Mouse (Mus musculus) embryonic fibroblast, embryonic 13.5 days (primary cell): Measurements from ENCODE around the gene A2ml1. TPM values are rescaled to one million over a fixed set of nuclear protein-coding genes. Genes with fewer than 3 reads are reported as not detected.

Experiments used
- H3K27ac ChIP-seq: 2 replicates; pipeline ENCODE4 v1.5.1; 2012; ENCODE audit warnings: low read length, control low read depth, inconsistent platforms; ENCODE audit not compliant: insufficient read depth
- H3K4me1 ChIP-seq: 2 replicates; pipeline ENCODE4 v1.6.1; 2011; ENCODE audit warnings: low read length; ENCODE audit not compliant: control insufficient read depth, insufficient read depth
- H3K4me3 ChIP-seq: 2 replicates; pipeline ENCODE4 v1.5.1; 2011; ENCODE audit warnings: mild to moderate bottlenecking, control low read depth, low read length; ENCODE audit not compliant: insufficient read depth
- CTCF ChIP-seq: IDR thresholded peaks from 2 replicates; pipeline ENCODE4 v1.5.1; 2011; ENCODE audit warnings: mild to moderate bottlenecking, control low read depth, low read length, moderate library complexity, borderline replicate concordance; ENCODE audit not compliant: insufficient read depth
- POLR2A ChIP-seq: IDR thresholded peaks from 2 replicates; pipeline ENCODE4 v1.6.1; 2011; ENCODE audit warnings: low read depth, mild to moderate bottlenecking, control low read depth, low read length, moderate library complexity
- polyA plus RNA-seq: library from polyadenylated mRNA; stranded (reverse); fragments of >200 nt; gene quantifications from 2 replicates; pipeline ENCODE4 v1.2.4, GENCODE M21; 2011; ENCODE audit warnings: low read depth; ENCODE audit not compliant: missing spikeins, insufficient read length

The A2ml1 gene
- polyA plus RNA-seq, 1 experiment = not detected

- no peak overlapping the region for H3K27ac ChIP-seq
- H3K4me1 ChIP-seq = no peaks in the 10 kb centered on the region
- TF ChIP-seq POLR2A (no peak), CTCF (no peak)
- no peak overlapping the region for H3K4me3 ChIP-seq
Observed at GRCm38 (mm10) chr6:128599555-128599954, 18.1 kb upstream of the A2ml1 start.

- Histone ChIP-seq H3K4me3 (no peak overlapping the region), H3K4me1 (no peaks in the 10 kb centered on the region), H3K27ac (no peak overlapping the region)
- TF ChIP-seq POLR2A (no peak), CTCF (no peak)
Observed at GRCm38 (mm10) chr6:128598256-128599047, 17.0 kb upstream of the A2ml1 start.

DNA sequence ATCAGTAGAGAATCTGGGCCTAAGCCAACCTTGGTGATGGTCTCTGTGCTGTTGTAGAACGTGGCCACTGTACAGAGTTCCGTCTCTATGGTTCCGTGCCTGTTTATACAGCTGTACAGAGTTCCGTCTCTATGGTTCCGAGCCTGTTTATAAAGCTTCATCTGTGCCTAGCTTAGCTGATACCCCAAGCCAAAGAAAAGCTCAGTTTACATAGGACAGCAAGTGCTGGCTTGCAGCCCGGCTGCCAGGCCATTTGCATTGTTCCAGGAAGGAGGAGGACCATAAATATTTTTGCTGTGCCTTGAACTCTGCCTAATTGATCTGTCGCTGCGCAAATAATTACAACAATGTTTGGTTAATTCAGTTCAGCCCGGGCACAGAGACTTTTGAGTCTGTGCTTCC is 15.7 kb upstream of the A2ml1 start:
- Histone ChIP-seq H3K27ac (no peak overlapping the region), H3K4me1 (no peaks in the 10 kb centered on the region), H3K4me3 (no peak overlapping the region)
- TF ChIP-seq POLR2A (no peak), CTCF (no peak)

DNA sequence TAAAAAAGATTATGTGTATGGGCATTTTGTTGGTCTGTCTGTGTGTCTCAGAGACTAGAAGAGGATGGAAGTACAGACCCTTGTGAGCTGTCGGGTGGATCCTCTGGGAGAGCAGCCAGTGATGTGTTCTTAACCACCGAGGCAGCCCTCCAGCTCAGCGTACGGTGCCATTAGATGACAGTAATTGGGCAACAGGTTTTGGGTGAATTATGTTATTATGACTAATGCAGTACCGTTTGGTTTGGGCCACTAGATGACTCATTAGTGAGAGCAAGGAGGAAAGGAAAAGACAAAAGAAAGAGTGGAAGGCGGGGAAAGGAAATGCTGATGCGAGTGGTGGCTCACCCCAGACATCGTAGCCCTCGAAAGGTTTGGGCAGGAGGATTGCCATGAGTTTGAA is 13.2 kb upstream of the A2ml1 start:
- Histone ChIP-seq H3K4me1 (no peaks in the 10 kb centered on the region), H3K4me3 (no peak overlapping the region), H3K27ac (no peak overlapping the region)
- TF ChIP-seq POLR2A (no peak), CTCF (no peak)

DNA sequence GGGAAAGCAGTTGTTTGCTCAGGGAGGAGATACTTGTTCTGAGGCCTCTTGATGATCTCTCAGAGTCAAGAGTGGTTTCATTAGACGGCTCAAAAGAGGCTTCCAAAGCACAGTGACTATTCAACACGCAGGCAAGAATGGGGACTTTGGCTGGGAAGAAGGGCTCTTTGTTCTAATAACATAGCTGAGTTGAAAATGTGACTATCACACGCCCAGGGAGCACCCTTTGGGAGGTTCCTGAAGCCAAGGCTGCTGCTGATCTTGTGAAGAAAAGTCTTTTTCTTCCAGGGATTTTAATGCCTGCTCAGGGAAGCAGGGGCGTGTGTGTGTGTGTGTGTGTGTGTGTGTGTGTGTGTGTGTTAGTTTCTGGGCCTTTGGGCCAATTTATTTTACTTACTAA is 8.0 kb upstream of the A2ml1 start:
- Histone ChIP-seq H3K27ac (no peak overlapping the region), H3K4me3 (no peak overlapping the region), H3K4me1 (no peaks in the 10 kb centered on the region)
- TF ChIP-seq POLR2A (no peak), CTCF (no peak)

DNA sequence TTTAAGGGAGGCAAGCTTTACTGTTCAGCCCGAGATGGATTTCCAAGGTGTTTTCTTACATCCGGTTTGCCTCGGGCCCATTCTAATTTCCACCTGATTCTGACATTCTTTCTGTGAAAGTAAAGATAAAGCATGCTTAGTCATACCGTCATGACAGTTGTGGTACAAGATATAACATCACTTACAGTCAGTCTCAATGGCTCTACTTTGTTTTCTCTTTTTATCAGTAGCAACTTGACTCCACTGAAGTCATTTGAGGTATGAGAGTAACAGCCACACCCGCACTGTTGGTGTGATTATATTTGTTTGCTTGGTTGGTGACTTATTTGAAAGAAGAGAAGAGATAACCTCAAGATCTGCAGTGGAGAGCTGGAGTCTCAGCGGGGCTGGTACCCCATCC is 6.2 kb upstream of the A2ml1 start:
- H3K4me3 ChIP-seq = no peak overlapping the region
- TF ChIP-seq POLR2A = no peak
- TF ChIP-seq CTCF = no peak
- no peak overlapping the region for H3K27ac ChIP-seq
- no peaks in the 10 kb centered on the region for H3K4me1 ChIP-seq

DNA sequence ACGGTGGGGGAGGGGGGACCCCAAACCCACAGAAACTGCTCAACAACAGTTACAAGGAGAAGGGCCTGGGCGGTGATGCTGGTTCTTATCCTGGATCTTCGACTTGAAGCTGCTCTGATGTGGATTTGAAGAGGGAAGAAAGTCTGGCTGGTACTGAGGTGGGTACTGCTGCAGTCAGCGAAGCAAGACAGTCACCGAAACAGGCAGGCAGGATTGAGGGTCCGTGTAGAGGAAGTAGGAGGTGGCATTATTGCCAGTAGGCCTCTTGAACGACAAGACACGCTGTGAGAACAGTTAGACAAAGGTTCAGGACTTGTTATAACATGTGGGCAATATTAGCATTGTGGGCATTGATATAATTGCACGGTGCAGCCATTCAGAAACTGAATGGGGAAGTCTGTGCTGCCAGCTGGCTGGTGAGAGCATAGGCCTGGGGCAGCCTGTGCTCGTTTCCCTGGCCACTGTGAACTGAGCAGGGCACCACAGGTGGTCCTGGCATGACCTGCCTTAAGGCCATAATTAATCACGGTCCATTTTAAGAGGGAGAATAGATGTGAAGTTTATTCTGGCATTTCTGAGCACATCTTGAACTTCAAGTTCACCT is 4.3 kb upstream of the A2ml1 start:
- H3K27ac ChIP-seq = no peak overlapping the region
- no peak overlapping the region for H3K4me3 ChIP-seq
- H3K4me1 ChIP-seq = no peaks in the 10 kb centered on the region
- TF ChIP-seq POLR2A = no peak
- TF ChIP-seq CTCF = no peak

- TF ChIP-seq POLR2A (no peak), CTCF (no peak)
- Histone ChIP-seq H3K27ac (no peak overlapping the region), H3K4me3 (no peak overlapping the region), H3K4me1 (no peaks in the 10 kb centered on the region)
Observed at GRCm38 (mm10) chr6:128584070-128584660, 2.8 kb upstream of the A2ml1 start.

DNA sequence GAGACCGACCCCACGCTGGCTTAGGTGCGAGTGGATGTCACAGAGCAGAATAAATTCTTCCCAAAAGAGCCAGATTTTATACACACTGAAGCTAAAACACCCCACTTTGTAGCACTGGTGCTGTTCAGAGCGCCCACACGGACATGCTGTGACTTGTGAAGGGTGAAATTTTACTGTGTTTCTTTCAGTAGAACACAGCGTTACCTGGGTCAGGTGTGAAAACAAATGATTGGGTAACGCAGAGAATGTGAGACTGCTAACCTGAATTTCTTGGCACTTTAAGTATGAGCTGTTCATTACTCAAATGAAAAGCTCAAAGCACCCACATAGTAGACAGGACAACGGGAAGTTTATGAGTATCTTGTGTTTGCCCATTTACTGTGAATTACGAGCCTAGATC is 4.1 kb downstream of the A2ml1 start:
- H3K4me3 ChIP-seq = no peak overlapping the region
- H3K4me1 ChIP-seq = no peaks in the 10 kb centered on the region
- no peak overlapping the region for H3K27ac ChIP-seq
- TF ChIP-seq CTCF (no peak), POLR2A (no peak)

GRCm38 (mm10) chr6:128566589-128566988 is 14.8 kb downstream of the A2ml1 start:
- TF ChIP-seq CTCF (no peak), POLR2A (no peak)
- H3K27ac ChIP-seq = no peak overlapping the region
- no peak overlapping the region for H3K4me3 ChIP-seq
- H3K4me1 ChIP-seq = no peaks in the 10 kb centered on the region
